Comparison of ENCODE assay signal across 8 mouse cellular contexts in genomic region chr12:112947307-112947706, GRCm38 (mm10). TPM values are rescaled to one million over a fixed set of nuclear protein-coding genes. Genes with fewer than 3 reads are reported as not detected.
DNase-seq lines count a peak whose midpoint lies in the region; ATAC-seq and TF ChIP-seq lines count a peak whose summit lies in the region.

No protein-coding gene starts in this region.

- TF ChIP-seq POLR2A in cerebellum, adult 2 months (IDR thresholded peaks at IDR 0.05; ENCODE audit: borderline replicate concordance, insufficient read depth, low read length): no peak

- no peak for ATAC-seq in liver, embryonic 11.5 days (replicated peaks; ENCODE audit: low FRiP score)
- no peak for ATAC-seq in embryonic facial prominence, embryonic 13.5 days (ENCODE audit: insufficient number of reproducible peaks, insufficient read depth, low FRiP score, low TSS enrichment, low read depth)
- ATAC-seq in stomach, embryonic 15.5 days (ENCODE audit: insufficient read depth, low FRiP score, low read depth): no peak
- ATAC-seq in hindbrain, embryonic 12.5 days (ENCODE audit: low FRiP score): no peak

- H3K27ac ChIP-seq in cerebellum, adult 2 months (ENCODE audit: insufficient read depth, low read length): no peak overlapping the region
- H3K27ac ChIP-seq in liver, embryonic 11.5 days (ENCODE audit: low read depth, low read length): no peak overlapping the region
- peak overlapping the region; percentile 29; the same call in 1 of the 2 replicates for H3K27ac ChIP-seq in embryonic facial prominence, embryonic 13.5 days
- peak overlapping the region; percentile 33; the same call in 1 of the 2 replicates for H3K27ac ChIP-seq in stomach, embryonic 15.5 days
- H3K27ac ChIP-seq in hindbrain, embryonic 12.5 days: no peak overlapping the region

- WGBS in cerebellum, adult 2 months: 29% methylated on average over 4 of the region's 4 CpGs
- 24% methylated on average over 4 of the region's 4 CpGs for WGBS in liver, embryonic 11.5 days
- WGBS in embryonic facial prominence, embryonic 13.5 days: 27% methylated on average over 4 of the region's 4 CpGs
- WGBS in stomach, embryonic 15.5 days: 25% methylated on average over 4 of the region's 4 CpGs
- 24% methylated on average over 4 of the region's 4 CpGs for WGBS in hindbrain, embryonic 12.5 days

- peaks cover 13% of the 10 kb centered on the region; the same call in 1 of the 2 replicates for H3K4me1 ChIP-seq in cerebellum, adult 2 months (ENCODE audit: control insufficient read depth, insufficient read depth, low read length)
- H3K4me1 ChIP-seq in liver, embryonic 11.5 days (replicated peaks; ENCODE audit: control insufficient read depth, insufficient read depth, low read length): peaks cover 8% of the 10 kb centered on the region; the same call in 1 of the 2 replicates
- peaks cover 15% of the 10 kb centered on the region for H3K4me1 ChIP-seq in embryonic facial prominence, embryonic 13.5 days
- peaks cover 17% of the 10 kb centered on the region for H3K4me1 ChIP-seq in stomach, embryonic 15.5 days
- peaks cover 23% of the 10 kb centered on the region for H3K4me1 ChIP-seq in hindbrain, embryonic 12.5 days

- H3K4me2 ChIP-seq in liver, embryonic 11.5 days: no peak overlapping the region
- no peak overlapping the region for H3K4me2 ChIP-seq in embryonic facial prominence, embryonic 13.5 days
- H3K4me2 ChIP-seq in stomach, embryonic 15.5 days: no peak overlapping the region
- H3K4me2 ChIP-seq in hindbrain, embryonic 12.5 days (replicated peaks): no peak overlapping the region

- DNase-seq in cerebellum, adult 2 months: peak; percentile 54 to 61
- no peak for DNase-seq in cerebellum, postnatal 4 days (ENCODE audit: low spot score in 2 of 2)
- peak; percentile 36 for DNase-seq in liver
- no peak for DNase-seq in liver, embryonic 11.5 days (ENCODE audit: low spot score)
- DNase-seq in adipocyte (ENCODE audit: low spot score): no peak

- peak; percentile 68 for TF ChIP-seq CTCF in cerebellum, adult 2 months (IDR thresholded peaks at IDR 0.05; ENCODE audit: borderline replicate concordance, insufficient read depth, low read depth, low read length)

- H3K4me3 ChIP-seq in cerebellum, adult 2 months (replicated peaks; ENCODE audit: insufficient read depth, low read depth, low read length): no peak overlapping the region
- H3K4me3 ChIP-seq in liver, embryonic 11.5 days (ENCODE audit: low read depth, low read length): no peak overlapping the region
- H3K4me3 ChIP-seq in embryonic facial prominence, embryonic 13.5 days: no peak overlapping the region
- no peak overlapping the region for H3K4me3 ChIP-seq in stomach, embryonic 15.5 days (replicated peaks)
- no peak overlapping the region for H3K4me3 ChIP-seq in hindbrain, embryonic 12.5 days

- no peaks in the 10 kb centered on the region for H3K9me3 ChIP-seq in liver, embryonic 11.5 days (ENCODE audit: control insufficient read depth, low read length)
- no peaks in the 10 kb centered on the region for H3K9me3 ChIP-seq in embryonic facial prominence, embryonic 13.5 days
- no peaks in the 10 kb centered on the region for H3K9me3 ChIP-seq in stomach, embryonic 15.5 days
- no peaks in the 10 kb centered on the region for H3K9me3 ChIP-seq in hindbrain, embryonic 12.5 days (replicated peaks)

- H3K9ac ChIP-seq in liver, embryonic 11.5 days (ENCODE audit: low read depth, low read length): no peak overlapping the region
- H3K9ac ChIP-seq in embryonic facial prominence, embryonic 13.5 days: no peak overlapping the region
- H3K9ac ChIP-seq in stomach, embryonic 15.5 days: no peak overlapping the region
- H3K9ac ChIP-seq in hindbrain, embryonic 12.5 days: no peak overlapping the region

- H3K36me3 ChIP-seq in liver, embryonic 11.5 days (ENCODE audit: control insufficient read depth, insufficient read depth, low read length): no peaks in the 10 kb centered on the region
- no peaks in the 10 kb centered on the region for H3K36me3 ChIP-seq in embryonic facial prominence, embryonic 13.5 days
- no peaks in the 10 kb centered on the region for H3K36me3 ChIP-seq in stomach, embryonic 15.5 days
- no peaks in the 10 kb centered on the region for H3K36me3 ChIP-seq in hindbrain, embryonic 12.5 days

- no peaks in the 10 kb centered on the region for H3K27me3 ChIP-seq in cerebellum, adult 2 months (ENCODE audit: control insufficient read depth, insufficient read depth, low read length)
- peaks cover 25% of the 10 kb centered on the region for H3K27me3 ChIP-seq in liver, embryonic 11.5 days (replicated peaks; ENCODE audit: control insufficient read depth, insufficient read depth, low read length)
- H3K27me3 ChIP-seq in embryonic facial prominence, embryonic 13.5 days: no peaks in the 10 kb centered on the region; the same call in 1 of the 2 replicates
- H3K27me3 ChIP-seq in stomach, embryonic 15.5 days (replicated peaks): no peaks in the 10 kb centered on the region
- no peaks in the 10 kb centered on the region for H3K27me3 ChIP-seq in hindbrain, embryonic 12.5 days

RNA-seq across cellular contexts. Expression of gene Nudt14, which starts 5.4 kb away (rescaled TPM):
- 23.8 and 24.2 TPM in 2 replicates for polyA plus RNA-seq in cerebellum, adult 2 months (2012; rRNA removed)
- 38.4 and 43.2 TPM in 2 replicates for polyA plus RNA-seq in liver, embryonic 11.5 days (2014; fragmentation: Nextera tagmentation; extraction: Ambion mirVana)
- 83.4 and 103 TPM in 2 replicates for polyA plus RNA-seq in embryonic facial prominence, embryonic 13.5 days (2015; fragmentation: Nextera tagmentation; extraction: Ambion mirVana)
- 88.1 and 95.0 TPM in 2 replicates for polyA plus RNA-seq in stomach, embryonic 15.5 days (2015; fragmentation: Nextera tagmentation; extraction: Ambion mirVana)
- 51.5 and 65.9 TPM in 2 replicates for polyA plus RNA-seq in hindbrain, embryonic 12.5 days (2016; fragmentation: Nextera tagmentation; extraction: Ambion mirVana)

RNA-seq across cellular contexts. Expression of gene Jag2, which starts 17.7 kb away (rescaled TPM):
- polyA plus RNA-seq in cerebellum, adult 2 months (2012; rRNA removed): 23.0 and 24.4 TPM in 2 replicates
- 0.39 and 1.4 TPM in 2 replicates for polyA plus RNA-seq in liver, embryonic 11.5 days (2014; fragmentation: Nextera tagmentation; extraction: Ambion mirVana)
- 7.4 and 11.5 TPM in 2 replicates for polyA plus RNA-seq in embryonic facial prominence, embryonic 13.5 days (2015; fragmentation: Nextera tagmentation; extraction: Ambion mirVana)
- 6.0 and 7.0 TPM in 2 replicates for polyA plus RNA-seq in stomach, embryonic 15.5 days (2015; fragmentation: Nextera tagmentation; extraction: Ambion mirVana)
- 9.4 and 10.3 TPM in 2 replicates for polyA plus RNA-seq in hindbrain, embryonic 12.5 days (2016; fragmentation: Nextera tagmentation; extraction: Ambion mirVana)

RNA-seq across cellular contexts. Expression of gene Btbd6, which starts 29.0 kb away (rescaled TPM):
- 61.6 and 68.6 TPM in 2 replicates for polyA plus RNA-seq in cerebellum, adult 2 months (2012; rRNA removed)
- 12.3 and 12.4 TPM in 2 replicates for polyA plus RNA-seq in liver, embryonic 11.5 days (2014; fragmentation: Nextera tagmentation; extraction: Ambion mirVana)
- 29.3 and 29.5 TPM in 2 replicates for polyA plus RNA-seq in embryonic facial prominence, embryonic 13.5 days (2015; fragmentation: Nextera tagmentation; extraction: Ambion mirVana)
- 21.9 and 22.2 TPM in 2 replicates for polyA plus RNA-seq in stomach, embryonic 15.5 days (2015; fragmentation: Nextera tagmentation; extraction: Ambion mirVana)
- polyA plus RNA-seq in hindbrain, embryonic 12.5 days (2016; fragmentation: Nextera tagmentation; extraction: Ambion mirVana): 34.5 and 34.8 TPM in 2 replicates

RNA-seq across cellular contexts. Expression of gene Brf1, which starts 53.2 kb away (rescaled TPM):
- 52.0 and 52.4 TPM in 2 replicates for polyA plus RNA-seq in cerebellum, adult 2 months (2012; rRNA removed)
- polyA plus RNA-seq in liver, embryonic 11.5 days (2014; fragmentation: Nextera tagmentation; extraction: Ambion mirVana): 51.8 and 52.9 TPM in 2 replicates
- polyA plus RNA-seq in embryonic facial prominence, embryonic 13.5 days (2015; fragmentation: Nextera tagmentation; extraction: Ambion mirVana): 74.9 and 80.1 TPM in 2 replicates
- 55.9 and 59.7 TPM in 2 replicates for polyA plus RNA-seq in stomach, embryonic 15.5 days (2015; fragmentation: Nextera tagmentation; extraction: Ambion mirVana)
- polyA plus RNA-seq in hindbrain, embryonic 12.5 days (2016; fragmentation: Nextera tagmentation; extraction: Ambion mirVana): 72.4 and 75.5 TPM in 2 replicates

Comparison
In these comparisons a context has a peak if more than half of its experiments do, and no peak if none do; other contexts are left out.
1. DNase-seq: peak in cerebellum, adult 2 months (2 of 2) and liver (single experiment); none in cerebellum, postnatal 4 days (0 of 2), liver, embryonic 11.5 days (single experiment) and adipocyte (single experiment).
2. H3K27ac ChIP-seq: peak in embryonic facial prominence, embryonic 13.5 days (single experiment) and stomach, embryonic 15.5 days (single experiment); none in cerebellum, adult 2 months (single experiment), liver, embryonic 11.5 days (single experiment) and hindbrain, embryonic 12.5 days (single experiment).